Mouse (Mus musculus): Measurements from ENCODE around the gene Wdtc1.

Wdtc1 gene

GRCm38 (mm10) chr4:133353367-133354365, at the start of gene Wdtc1:
Gene Wdtc1 (minus strand): TSS chr4:133353481.
- no peak for DNase-seq (ENCODE audit: low read depth in 2 of 2, low spot score in 2 of 2)

GRCm38 (mm10) chr4:133402011-133402410, 48.7 kb upstream of the Wdtc1 start:
- DNase-seq (ENCODE audit: low read depth in 2 of 2, low spot score in 2 of 2) = no peak

DNA sequence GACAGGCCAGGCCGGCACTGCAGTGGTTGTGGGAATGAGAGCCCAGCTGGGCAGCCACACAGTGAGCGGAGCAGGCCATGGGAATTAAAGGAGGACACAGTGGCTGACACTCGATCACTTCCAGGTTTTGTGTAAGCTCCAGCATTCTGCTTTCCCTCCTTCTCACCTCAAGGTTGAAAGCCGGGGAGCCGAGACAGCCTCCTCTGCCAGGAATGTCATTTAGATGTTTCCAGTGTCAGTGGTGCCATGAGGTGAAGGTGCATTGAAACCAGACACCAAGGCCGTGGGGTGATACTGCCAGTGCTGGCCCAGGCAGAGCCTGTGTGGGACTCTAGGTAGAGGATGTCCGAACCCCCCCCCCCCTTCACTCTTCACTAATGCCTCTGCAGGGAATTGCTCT, 46.8 kb upstream of the Wdtc1 start:
- no peak for DNase-seq (ENCODE audit: low read depth in 2 of 2, low spot score in 2 of 2)

DNA sequence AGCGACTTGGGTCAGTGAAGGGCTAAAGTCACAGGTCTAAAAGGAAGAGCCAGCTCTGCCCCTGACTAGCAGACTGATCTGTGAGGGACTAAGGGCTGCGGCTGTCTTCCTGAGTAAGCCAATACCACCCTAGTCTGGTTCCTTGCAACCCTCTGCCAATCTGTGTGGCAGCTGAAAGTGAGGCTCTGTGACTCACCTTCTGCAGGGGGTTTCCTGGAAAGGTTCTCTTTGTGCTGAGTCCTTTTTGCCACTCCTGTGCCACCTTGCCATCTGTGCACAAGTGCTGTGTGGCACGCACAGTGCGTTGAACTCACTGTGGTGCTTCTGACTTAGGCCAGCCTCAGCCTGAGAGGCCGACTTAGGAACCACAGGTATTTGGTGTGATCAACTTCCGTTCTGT, 46.2 kb upstream of the Wdtc1 start:
- DNase-seq (ENCODE audit: low read depth in 2 of 2, low spot score in 2 of 2) = no peak

DNA sequence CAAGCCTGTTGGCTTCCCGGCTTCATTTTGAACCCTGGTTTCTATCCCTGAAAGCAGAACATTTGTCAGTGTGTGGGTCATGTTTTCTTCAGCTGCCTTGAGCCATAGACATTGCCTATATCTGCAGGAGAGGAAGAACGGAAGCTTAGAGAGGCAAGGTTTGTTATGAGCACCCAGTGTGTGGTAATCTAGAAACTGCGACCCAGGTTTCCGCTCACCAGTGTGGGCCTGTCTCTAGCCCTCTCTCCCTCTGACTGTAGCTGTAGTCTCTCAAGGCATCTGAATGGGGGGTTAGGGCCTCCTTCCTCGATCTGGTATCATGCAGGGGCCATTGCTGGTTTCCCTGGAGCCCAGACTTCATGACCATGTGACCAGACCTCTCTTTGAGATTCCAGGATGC, 45.3 kb upstream of the Wdtc1 start:
- no peak for DNase-seq (ENCODE audit: low read depth in 2 of 2, low spot score in 2 of 2)

DNA sequence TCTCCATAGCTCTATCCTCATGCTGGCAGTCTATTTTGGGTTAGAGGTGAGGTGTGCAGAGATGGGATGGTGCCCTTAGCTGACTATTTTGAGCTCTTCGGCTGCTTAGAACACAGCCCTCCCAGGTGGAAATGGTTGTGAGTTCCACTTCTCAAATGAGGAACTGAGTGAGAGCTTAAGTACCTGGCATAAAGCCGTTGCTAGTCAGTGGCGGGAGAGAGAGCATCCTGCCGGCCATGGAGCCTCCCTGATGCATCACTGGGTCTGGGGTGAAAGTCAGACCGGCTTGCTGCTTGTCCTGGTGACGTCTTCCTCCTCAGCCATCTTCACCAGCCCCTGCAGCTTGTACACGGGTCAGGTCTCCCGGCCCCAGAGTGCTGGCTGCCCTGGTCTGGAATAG, 44.7 kb upstream of the Wdtc1 start:
- DNase-seq (ENCODE audit: low read depth in 2 of 2, low spot score in 2 of 2) = no peak

GRCm38 (mm10) chr4:133397299-133397698, 44.0 kb upstream of the Wdtc1 start:
- no peak for DNase-seq (ENCODE audit: low read depth in 2 of 2, low spot score in 2 of 2)

- DNase-seq (ENCODE audit: low read depth in 2 of 2, low spot score in 2 of 2) = no peak
Measured at GRCm38 (mm10) chr4:133396079-133396478, 42.8 kb upstream of the Wdtc1 start.

DNA sequence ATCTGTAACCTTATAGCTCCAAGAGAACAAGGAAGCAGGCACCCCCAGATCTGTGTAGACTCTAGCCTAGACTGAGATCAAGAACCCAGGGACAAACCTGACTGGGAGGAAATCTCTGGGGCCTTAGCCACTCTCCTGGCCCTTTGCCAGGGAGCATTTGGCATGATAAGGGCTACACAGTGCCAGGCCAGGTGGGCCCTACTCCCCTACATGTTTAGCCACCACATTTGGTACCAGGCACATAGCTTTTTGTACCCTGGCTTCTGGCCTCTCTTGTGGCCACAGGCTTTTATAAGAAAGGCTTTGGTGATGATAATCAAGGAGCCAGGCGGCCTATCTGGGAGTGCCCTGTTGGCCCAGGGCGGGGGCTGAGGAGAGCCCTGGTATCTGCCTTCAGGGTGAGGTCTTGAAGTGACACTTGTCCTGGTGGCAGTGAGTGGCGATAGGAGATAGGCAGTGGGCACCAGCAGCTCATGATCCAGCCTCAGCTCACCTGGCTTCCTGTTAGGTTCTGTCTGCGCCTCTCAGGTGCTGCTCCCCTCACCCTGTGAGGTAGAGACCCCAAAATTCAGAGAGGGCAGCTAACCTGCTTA, 41.8 kb upstream of the Wdtc1 start:
- no peak for DNase-seq (ENCODE audit: low read depth in 2 of 2, low spot score in 2 of 2)

GRCm38 (mm10) chr4:133391185-133392040, 38.1 kb upstream of the Wdtc1 start:
- DNase-seq (ENCODE audit: low read depth in 2 of 2, low spot score in 2 of 2) = no peak

GRCm38 (mm10) chr4:133390585-133390984, 37.3 kb upstream of the Wdtc1 start:
- no peak for DNase-seq (ENCODE audit: low read depth in 2 of 2, low spot score in 2 of 2)

DNA sequence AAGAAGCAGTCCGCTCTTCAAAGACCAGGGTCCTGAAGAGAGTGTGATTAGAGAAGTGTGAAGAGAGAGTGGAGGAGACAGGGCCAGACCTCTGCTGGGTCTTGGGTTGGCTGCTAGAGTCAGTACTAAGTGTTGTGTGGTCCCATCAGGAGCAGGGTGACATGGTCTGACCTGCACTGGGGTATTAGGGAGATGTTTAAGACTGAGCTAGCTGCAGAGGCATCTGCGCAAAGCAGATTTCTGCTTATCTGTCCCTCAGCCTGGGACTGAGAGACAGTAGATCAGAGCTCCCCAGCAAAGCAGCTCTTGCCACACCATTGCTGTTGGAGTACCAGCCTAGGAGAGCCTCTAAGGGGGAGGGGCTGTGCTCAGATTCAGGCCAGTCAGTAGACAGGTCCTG, 36.8 kb upstream of the Wdtc1 start:
- DNase-seq (ENCODE audit: low read depth in 2 of 2, low spot score in 2 of 2) = no peak

GRCm38 (mm10) chr4:133388781-133389552, 35.7 kb upstream of the Wdtc1 start:
- no peak for DNase-seq (ENCODE audit: low read depth in 2 of 2, low spot score in 2 of 2)

DNA sequence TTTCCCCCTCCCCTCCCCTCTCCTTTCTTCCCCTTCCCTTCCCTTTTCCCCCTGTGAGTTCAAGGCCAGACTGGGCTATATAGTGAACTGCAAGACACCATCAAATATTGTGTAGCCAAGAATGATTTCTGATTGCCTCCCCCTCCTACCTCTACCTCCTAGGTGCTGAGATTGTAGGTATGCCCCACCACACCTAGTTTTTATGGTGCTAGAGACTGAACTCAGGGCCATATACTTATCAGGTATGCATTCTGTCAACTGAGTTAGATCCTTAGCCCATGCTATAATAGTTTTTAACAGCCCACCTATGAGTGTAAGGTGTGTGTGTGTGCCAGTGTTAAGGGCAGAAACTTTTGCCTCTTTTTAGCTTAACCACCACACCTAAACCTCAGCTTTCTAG, 33.8 kb upstream of the Wdtc1 start:
- no peak for DNase-seq (ENCODE audit: low read depth in 2 of 2, low spot score in 2 of 2)

DNA sequence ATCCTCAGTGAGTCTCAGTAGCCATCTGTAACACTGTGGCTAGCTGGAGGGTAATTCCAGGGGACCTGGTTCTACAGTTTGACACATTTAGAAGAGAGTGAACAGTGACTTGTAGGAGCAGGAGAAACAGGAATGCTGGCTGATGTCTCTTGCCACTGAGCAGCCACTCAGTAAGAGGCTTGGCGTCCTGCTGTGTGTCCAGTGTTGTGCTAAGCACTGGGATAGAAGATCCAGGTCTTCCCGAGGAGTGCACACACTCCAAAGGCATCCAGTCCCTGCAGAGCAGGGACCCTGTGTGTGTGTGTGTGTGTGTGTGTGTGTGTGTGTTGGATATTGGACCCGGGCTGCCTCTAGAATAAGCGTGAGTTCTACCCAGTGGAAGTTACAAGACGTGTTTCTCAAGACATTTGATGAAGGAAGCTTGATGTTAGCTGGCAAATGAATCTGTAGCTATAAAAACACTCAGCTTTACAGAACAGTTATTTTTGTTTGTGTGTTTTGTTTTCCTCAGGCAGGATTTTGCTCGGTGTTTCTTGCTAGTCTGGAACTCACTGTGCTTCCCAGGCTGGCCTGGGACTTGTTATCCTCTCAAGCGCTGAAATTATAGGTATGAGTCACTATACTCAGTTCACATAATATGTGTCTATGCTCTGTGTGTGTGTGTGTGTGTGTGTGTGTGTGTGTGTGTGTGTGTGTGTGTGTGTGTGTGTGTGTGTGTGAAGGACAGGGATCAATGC, 32.9 kb upstream of the Wdtc1 start:
- DNase-seq (ENCODE audit: low read depth in 2 of 2, low spot score in 2 of 2) = no peak

- no peak for DNase-seq (ENCODE audit: low read depth in 2 of 2, low spot score in 2 of 2)
Measured at GRCm38 (mm10) chr4:133381141-133381540, 27.9 kb upstream of the Wdtc1 start.

DNA sequence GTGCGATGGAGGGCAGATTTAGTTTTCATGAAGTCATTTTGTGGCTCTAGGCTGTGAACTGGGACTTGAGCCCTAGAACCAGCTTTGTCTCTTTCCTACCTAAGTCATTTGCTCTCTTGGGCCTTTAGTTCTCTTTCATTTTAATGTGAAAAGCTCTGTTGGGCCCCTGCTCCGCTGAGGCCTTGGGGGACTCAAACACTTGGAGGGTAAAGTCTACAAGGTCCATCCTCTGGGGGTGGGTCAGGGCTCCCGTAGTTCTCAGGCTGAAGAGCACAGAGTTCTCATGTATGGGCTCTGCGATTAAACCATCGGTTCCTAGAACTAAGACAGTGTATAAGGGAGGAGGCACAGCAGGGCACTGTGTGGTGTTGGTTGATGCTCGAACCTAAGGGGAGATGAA, 27.3 kb upstream of the Wdtc1 start:
- no peak for DNase-seq (ENCODE audit: low read depth in 2 of 2, low spot score in 2 of 2)

DNA sequence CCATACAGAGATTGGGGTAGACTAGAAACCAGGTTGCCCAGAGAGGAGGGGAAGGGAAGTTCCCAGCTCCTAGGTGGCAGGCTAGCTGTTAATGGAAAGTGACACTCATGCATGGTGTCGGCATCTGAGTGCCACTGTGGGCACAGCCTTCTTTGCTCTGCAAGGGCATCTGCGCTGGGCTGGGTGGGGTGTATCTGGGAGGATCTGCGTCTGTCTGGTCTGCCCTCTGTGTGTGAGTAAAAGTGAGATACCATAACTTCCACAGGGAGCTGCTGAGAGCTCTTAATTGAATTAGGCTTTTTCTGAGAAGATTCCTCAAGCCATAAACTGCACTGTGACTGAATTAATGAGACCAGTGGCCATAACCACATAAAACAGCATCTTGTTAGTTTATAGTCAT, 26.6 kb upstream of the Wdtc1 start:
- DNase-seq (ENCODE audit: low read depth in 2 of 2, low spot score in 2 of 2) = no peak

DNA sequence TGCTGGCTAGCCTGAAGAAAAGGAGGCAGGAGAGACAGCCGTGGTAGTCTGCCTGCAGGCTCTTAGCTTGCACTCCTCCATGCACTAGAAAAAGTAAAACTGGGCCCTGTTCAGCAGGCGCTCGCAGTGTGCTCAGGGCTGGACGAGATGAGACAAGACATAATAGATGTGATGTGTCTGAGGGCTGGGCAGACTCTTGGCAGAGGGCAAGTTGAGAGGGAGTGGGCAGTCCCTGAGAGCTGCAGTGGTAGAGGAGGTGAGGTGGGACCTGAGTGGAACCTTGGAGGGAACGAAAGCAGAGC, 25.7 kb upstream of the Wdtc1 start:
- DNase-seq (ENCODE audit: low read depth in 2 of 2, low spot score in 2 of 2) = no peak
